Mouse (Mus musculus): ENCODE measurements around the gene 2610318N02Rik. TPM values are rescaled to one million over a fixed set of nuclear protein-coding genes. Genes with fewer than 3 reads are reported as not detected.
"Not testable (repeated sequence)": the region's sequence is repeated elsewhere in the genome, so short reads cannot be mapped to it uniquely, and the experiment has no call there.

2610318N02Rik gene
- total RNA-seq (2021), result not detected
- long read RNA-seq, experiment 1, result 0 reads
- long read RNA-seq, experiment 2, result 0 reads

GRCm38 (mm10) chr16:17124871-17125520 is at the start of gene 2610318N02Rik:
TSS of gene 2610318N02Rik (minus strand) at chr16:17125167.
- peak; percentile 30 for DNase-seq
- intact Hi-C loops (cut with DNase I; ENCODE audit: low total_unique reads), result no loop called here

- DNase-seq, result no peak
- intact Hi-C loops (cut with DNase I; ENCODE audit: low total_unique reads), result no loop called here
These were observed 43.1 kb upstream of the 2610318N02Rik start for GRCm38 (mm10) chr16:17168049-17168448.

- no peak for DNase-seq
- intact Hi-C loops (cut with DNase I; ENCODE audit: low total_unique reads), result no loop called here
These were observed 42.2 kb upstream of the 2610318N02Rik start for GRCm38 (mm10) chr16:17167179-17167578.

GRCm38 (mm10) chr16:17165478-17165877 is 40.5 kb upstream of the 2610318N02Rik start:
- DNase-seq; intact Hi-C loops (cut with DNase I; ENCODE audit: low total_unique reads): not testable (repeated sequence)

GRCm38 (mm10) chr16:17154346-17154745 is 29.4 kb upstream of the 2610318N02Rik start:
- DNase-seq, result no peak
- intact Hi-C loops (cut with DNase I; ENCODE audit: low total_unique reads), result no loop called here

- intact Hi-C loops (cut with DNase I; ENCODE audit: low total_unique reads), result no loop called here
- no peak for DNase-seq
These were observed 26.9 kb upstream of the 2610318N02Rik start for GRCm38 (mm10) chr16:17151874-17152273.

- intact Hi-C loops (cut with DNase I; ENCODE audit: low total_unique reads), result no loop called here
- DNase-seq, result no peak
These were observed 25.7 kb upstream of the 2610318N02Rik start for GRCm38 (mm10) chr16:17150520-17151258.

- intact Hi-C loops (cut with DNase I; ENCODE audit: low total_unique reads), result no loop called here
- no peak for DNase-seq
These were observed 23.1 kb upstream of the 2610318N02Rik start for GRCm38 (mm10) chr16:17148084-17148483.

- intact Hi-C loops (cut with DNase I; ENCODE audit: low total_unique reads), result no loop called here
- DNase-seq, result no peak
These were observed 22.5 kb upstream of the 2610318N02Rik start for GRCm38 (mm10) chr16:17147391-17147929.

GRCm38 (mm10) chr16:17146772-17147235 is 21.8 kb upstream of the 2610318N02Rik start, which contains the start of gene Ccdc116:
TSS of gene Ccdc116 (minus strand) at chr16:17147229.
- intact Hi-C loops (cut with DNase I; ENCODE audit: low total_unique reads), result no loop called here
- DNase-seq, result peak; percentile 80

- intact Hi-C loops (cut with DNase I; ENCODE audit: low total_unique reads), result no loop called here
- DNase-seq, result no peak
These were observed 19.4 kb upstream of the 2610318N02Rik start, which contains the start of gene Ydjc for GRCm38 (mm10) chr16:17144339-17144738. TSS of gene Ydjc (plus strand) at chr16:17144621.

- intact Hi-C loops (cut with DNase I; ENCODE audit: low total_unique reads), result loop anchor here (5.0 kb wide), 1 partner anchor 140 kb away; the partner anchor contains the start of gene Tmem191c
- no peak for DNase-seq
These were observed 12.4 kb upstream of the 2610318N02Rik start for GRCm38 (mm10) chr16:17137355-17137754.

- intact Hi-C loops (cut with DNase I; ENCODE audit: low total_unique reads), result no loop called here
- no peak for DNase-seq
These were observed 7.9 kb upstream of the 2610318N02Rik start for GRCm38 (mm10) chr16:17132906-17133200.

GRCm38 (mm10) chr16:17132089-17132905 is 7.3 kb upstream of the 2610318N02Rik start, which contains the start of gene Sdf2l1:
TSS of gene Sdf2l1 (minus strand) at chr16:17132383.
- peak; percentile 98 for DNase-seq
- intact Hi-C loops (cut with DNase I; ENCODE audit: low total_unique reads), result no loop called here

GRCm38 (mm10) chr16:17131191-17132088 is 6.5 kb upstream of the 2610318N02Rik start:
- DNase-seq, result no peak
- intact Hi-C loops (cut with DNase I; ENCODE audit: low total_unique reads), result no loop called here

GRCm38 (mm10) chr16:17127292-17127691 is 2.3 kb upstream of the 2610318N02Rik start:
- DNase-seq, result peak; percentile 36
- intact Hi-C loops (cut with DNase I; ENCODE audit: low total_unique reads), result no loop called here

GRCm38 (mm10) chr16:17124119-17124870 is 672 bp downstream of the 2610318N02Rik start:
- intact Hi-C loops (cut with DNase I; ENCODE audit: low total_unique reads), result no loop called here
- DNase-seq, result no peak

- no peak for DNase-seq
- intact Hi-C loops (cut with DNase I; ENCODE audit: low total_unique reads), result no loop called here
These were observed 3.4 kb downstream of the 2610318N02Rik start for GRCm38 (mm10) chr16:17121569-17121968.
